Mouse (Mus musculus) brain, embryonic 18.5 days (tissue): ENCODE data around the gene Ppdpf.

Experiments
- DNase-seq: peaks from one replicate; pipeline ENCODE4 v3.0.0-alpha.2; 2012; ENCODE audit warnings: low read depth, low spot score

Ppdpf gene

DNA sequence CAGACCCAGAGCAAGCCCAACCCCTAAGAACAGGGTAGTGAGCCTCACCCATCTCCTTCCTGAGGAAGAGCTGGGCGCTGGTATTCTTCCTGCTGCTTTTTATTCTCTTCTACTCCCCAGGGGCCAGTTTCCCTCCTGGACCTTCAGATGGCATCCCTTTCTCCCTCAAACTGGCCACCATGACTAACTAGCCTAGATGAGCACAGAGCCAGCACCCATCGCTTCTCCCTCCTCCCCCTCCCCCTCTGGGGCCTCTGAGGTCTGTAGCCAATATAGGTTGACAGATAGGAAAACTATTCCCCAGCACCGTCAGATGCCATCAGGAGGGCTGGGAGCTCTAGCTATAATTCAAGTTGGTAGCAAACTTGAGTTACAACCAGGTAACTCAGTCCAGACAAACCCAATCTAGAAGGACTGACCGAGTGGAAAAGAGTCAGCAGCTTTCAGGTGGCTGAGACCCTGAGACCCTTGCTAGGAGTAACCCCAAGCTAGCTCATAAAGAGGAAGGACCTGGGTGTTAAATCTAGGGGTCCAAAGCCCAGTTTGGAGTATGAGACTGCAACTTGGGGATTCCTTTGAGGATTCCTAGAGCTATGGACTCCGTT lies 31.9 kb downstream of the Ppdpf start:
- DNase-seq = no peak

DNA sequence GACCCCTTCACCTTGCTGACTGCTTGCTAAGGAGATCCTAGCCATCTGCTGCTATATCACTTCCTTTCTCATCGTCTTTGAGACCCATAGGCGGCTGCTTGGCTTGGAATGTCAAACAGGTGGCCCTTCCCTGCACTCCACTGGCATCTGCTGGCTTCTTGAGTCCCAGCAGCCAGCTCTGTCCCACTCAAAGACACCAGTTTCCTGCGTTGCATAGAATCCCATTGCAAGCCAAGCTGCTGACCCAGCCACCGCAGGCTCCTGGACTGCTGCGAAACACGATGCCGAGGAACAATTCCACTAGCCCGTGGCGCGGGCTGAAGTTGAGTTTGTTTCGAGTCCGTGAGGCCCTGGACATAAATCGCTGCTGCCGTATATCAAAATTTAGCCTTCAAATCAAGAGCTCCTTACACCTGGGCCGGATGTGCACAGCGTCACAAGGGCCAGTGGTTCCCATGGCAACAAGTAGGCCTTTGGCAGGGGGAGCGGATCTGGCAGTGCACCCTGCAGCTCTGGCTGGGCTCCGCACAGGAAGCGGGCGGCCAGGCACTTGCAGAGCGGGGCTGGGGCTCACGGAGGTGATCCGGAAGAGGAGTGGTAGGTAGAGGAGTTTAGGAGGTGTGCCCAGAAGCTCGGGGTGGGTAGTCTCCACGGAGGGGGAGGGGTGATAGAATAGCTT lies 32.6 kb downstream of the Ppdpf start, which contains the start of gene Fndc11:
Gene Fndc11, plus strand, starts transcription at position 476 of the 679 bp plus-strand sequence.
- DNase-seq = peak; percentile 24

DNA sequence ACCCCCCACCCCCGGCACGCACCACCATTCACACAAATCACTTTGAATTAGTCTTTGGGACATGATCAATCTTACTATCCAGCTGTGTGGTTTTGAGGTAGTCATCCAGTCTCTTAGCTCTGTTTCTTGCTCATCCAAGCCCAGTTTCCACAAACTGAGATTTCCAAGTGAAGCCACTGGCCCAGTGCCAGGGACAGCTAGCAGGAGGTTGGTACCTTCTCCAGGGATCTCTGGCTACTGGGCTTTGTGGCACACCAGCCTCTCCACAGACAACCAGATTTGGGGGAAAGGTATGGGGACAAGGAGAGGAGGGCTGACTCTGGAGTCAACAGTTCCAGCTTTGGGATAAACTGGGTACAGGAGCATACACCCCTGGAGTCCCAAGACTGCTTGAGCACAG lies 33.3 kb downstream of the Ppdpf start:
- no peak for DNase-seq

DNA sequence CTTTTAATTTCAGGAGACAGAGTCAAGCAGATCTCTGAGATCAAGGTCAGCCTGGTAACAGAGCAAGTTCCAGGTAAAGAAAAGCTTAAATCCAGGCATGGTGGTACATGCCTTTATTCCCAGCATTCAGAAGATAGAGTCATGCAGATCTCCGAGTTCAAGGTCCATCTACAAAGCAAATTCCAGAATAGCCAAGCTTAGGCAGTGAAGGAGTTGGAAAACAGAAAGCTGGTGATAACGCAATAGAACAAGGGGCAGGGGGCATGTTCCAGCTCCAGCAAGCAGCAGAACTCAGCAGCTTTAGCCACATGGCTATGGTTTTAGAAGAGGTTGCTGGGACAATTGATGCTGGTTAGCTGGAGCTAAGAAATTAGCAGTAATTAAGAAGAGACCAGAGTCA lies 37.9 kb downstream of the Ppdpf start:
- no peak for DNase-seq

DNA sequence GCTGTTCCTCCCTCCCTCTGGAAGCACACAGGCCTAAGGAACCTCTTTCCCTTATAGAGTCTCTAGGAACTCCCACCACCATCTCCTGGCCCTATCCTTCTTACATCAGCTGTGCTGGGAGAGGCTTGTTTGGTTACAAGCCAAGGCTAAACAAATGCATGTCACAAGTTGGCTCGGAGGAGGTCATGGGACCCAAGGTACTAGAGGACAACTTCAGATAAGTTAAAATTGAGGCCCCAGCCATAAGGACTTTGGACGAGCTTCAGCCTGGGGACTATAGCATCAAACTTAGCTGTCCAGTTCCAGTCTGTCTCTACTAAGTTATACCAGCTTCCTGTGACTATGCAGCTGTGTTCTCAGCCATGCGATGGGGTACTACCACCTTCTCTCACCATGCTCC lies 40.1 kb downstream of the Ppdpf start:
- no peak for DNase-seq

DNA sequence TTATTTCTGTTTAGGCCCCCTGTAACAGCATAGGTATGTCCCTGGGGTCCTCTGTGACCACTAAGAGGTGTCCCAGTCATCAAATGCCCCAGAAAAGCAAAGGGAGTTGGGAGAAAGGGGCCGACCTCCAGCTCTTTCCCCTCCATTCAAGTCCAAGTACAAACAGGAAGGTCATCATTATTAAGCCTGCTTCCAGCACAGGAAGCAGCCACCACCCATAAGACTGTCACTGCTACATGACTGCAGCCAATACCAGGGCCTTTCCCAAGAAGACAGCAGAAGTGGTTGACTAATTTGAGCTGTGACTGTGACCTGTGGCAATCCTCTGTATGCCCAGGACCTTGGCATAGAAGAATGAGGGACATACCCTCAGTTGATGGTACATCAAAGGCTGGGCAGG lies 41.3 kb downstream of the Ppdpf start:
- DNase-seq = no peak

DNA sequence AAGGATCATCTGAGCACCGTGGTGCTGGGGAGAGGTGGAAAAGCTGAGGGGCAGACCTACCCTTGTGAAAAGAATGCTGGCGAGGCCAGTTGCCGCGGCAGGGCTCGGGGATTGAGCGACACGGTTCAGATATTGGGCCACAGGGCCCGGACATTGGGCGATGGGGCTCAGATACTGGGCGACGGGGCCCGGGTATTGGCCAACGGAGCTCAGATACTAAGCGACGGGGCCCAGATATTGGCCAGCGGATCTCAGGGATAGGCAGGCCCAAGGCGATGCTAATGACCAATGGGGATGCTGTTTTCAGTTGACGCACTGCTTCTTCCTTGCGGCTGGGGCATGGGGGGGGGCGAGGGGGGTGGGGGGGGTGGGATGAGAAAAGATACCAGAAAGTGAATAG lies 44.1 kb downstream of the Ppdpf start:
- no peak for DNase-seq

DNA sequence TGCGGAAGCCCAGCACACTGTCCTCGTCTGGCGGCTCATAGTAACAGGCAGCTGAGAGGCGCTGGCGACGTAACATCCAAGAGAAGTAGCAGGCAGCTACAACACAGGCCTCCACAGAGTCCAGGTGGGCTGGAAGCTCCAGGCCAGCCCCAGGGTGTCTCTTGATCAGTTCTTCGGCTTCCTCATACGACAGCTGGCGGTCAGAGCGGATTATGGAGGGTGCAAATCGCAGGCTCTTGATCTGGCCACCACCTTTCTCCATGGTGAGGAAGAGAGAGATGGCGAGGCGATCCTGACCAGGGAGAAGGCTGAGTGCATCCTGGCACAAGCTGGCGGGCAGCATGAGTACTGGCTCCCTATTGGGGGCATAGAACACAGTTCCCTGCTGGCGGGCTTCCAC lies 46.4 kb downstream of the Ppdpf start:
- no peak for DNase-seq

DNA sequence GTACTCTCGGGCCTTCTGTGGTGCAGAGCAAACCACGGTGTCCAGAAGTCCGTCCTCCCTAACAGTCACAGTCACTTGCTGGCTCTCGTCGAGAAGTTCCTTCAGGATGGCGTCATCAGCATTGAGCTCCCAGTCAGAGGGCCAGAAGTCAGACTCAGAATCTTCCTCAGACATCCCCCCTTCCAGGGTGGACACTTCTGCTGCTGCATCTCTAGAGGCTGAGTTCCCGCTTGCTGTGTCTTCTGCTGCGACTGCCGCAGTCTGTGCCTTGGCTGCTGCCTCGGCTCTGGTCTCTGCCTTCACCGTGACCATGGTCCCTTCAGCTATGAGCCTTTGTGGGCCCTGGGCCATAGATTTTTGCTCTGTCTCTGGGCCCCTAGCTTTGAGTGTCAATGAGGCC lies 47.6 kb downstream of the Ppdpf start:
- no peak for DNase-seq

DNA sequence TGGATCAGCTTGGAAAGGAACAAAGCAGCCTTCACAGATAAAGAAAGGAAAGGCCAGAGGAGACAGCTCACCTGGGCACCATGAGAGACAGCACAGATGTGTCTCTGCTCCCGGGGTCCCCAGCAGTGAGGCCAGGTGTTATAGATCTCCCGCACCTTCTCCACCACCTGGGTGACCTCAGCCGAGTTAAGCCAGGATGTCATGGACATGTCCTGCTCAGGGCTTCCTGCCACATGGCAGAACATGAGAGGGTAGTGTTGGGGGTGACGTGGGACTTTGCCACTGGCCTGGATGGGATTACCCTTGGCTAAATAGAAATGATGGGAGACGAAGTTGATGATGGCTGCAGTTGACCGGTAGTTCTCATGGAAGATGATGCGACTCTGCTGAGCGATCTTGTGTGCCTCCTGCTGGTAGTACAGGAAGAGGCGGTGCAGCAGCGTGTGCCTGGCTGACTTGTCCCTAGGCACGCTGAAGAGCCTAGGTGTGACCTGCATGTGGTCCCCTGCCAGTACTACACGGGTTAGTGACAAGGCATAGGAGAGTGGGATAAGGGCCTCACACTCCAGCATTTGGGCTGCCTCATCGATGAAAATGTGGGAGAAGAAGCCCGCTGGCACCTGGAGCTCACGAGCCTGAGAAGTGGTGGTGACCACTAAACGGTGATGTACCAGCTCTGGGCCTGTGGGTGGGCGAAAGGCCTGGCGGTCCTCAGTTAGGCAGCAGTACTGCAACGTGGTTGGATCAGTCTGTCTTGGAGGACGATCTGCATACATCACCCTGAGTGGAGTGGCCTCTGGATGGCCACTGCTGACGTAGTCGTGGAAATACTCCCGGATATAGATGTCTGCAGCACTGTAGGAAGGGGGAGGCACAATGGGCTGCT lies 48.9 kb downstream of the Ppdpf start:
- no peak for DNase-seq

DNA sequence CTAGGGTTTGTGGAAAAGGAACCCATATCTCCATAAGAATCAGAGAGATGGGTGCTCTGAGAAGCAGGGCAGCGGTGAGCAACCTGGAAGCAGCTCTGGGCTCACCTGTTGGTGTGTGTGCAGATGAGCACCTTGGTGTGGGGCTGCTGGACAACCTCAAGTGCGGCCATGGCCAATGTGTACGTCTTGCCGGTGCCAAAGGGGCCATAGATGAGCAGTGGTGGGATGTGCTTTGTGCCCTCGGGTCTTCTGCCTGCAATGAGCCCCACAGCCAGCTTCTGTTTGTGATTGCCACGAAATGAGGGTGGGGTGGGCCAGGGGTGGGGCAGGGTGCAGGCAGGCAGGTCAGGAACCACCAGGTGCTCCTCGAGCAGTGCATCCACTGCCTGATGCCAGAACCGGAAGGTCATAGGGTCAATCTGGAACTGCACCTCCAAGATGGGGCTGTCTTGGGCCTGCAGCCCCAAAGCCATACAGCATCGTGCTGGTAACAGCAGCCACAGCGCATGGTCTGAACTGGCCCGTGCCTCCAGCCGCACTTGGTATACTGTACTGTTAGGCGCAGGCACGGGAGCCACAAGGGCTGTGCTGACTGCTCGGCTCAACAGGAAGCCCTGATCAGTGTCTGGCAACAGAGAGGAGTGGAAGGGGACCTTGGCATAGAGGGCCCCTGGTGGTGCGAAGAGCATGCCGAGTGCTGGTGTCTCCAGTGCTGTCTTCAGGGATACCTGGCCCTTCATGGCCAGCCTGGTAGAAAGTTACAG lies 50.4 kb downstream of the Ppdpf start:
- DNase-seq = no peak

DNA sequence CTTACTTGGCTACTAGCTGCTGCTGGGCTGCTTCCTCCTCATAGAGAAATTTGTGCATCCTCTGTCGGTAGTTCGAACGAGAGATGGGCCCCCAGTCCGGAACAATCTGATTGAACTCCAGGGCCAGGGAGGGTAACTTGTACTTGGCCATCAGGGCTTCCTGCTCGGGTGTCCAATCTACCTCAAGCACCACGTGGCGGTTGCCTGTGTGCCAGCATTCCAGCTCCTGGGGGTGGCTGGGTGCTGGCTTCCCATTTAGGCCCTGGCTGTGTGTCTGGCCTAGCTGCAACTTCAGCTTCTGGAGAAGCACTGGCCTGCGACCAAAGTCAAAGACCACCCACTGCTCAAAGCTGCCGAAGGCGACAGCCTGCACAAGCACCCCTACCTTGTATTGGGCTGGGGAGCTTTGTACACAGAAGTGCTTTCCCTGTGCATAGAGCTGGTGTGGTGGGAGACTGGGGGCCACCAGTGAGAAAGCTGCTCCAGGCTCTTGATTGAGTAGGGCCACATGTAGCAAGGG lies 51.1 kb downstream of the Ppdpf start:
- DNase-seq = no peak
